Mouse (Mus musculus) G1E (cell line): ENCODE results near the gene Atxn7l1. TPM values are rescaled to one million over a fixed set of nuclear protein-coding genes. Genes with fewer than 3 reads are reported as not detected.

Experiments used
- ATAC-seq: 2 replicates; pipeline ENCODE4 v1.8.0; 2016; ENCODE audit warnings: mild to moderate bottlenecking; ENCODE audit not compliant: insufficient number of reproducible peaks, poor library complexity, low FRiP score, severe bottlenecking; ENCODE audit errors: extremely low read depth
- DNase-seq: peaks from one replicate; pipeline ENCODE4 v3.0.0; 2012; ENCODE audit warnings: low spot score
- H3K27me3 ChIP-seq: 2 replicates; pipeline ENCODE4 v1.6.1; 2012; ENCODE audit warnings: mild to moderate bottlenecking, low read length, inconsistent platforms; ENCODE audit not compliant: insufficient read depth
- H3K36me3 ChIP-seq: replicated peaks from 2 replicates; pipeline ENCODE3; 2012; ENCODE audit warnings: mild to moderate bottlenecking, inconsistent platforms
- H3K4me1 ChIP-seq: 2 replicates; pipeline ENCODE4 v1.6.1; 2012; ENCODE audit warnings: low read depth, low read length, inconsistent platforms, mixed read lengths; ENCODE audit not compliant: insufficient read depth
- H3K4me3 ChIP-seq: 2 replicates; pipeline ENCODE4 v1.5.1; 2012; ENCODE audit warnings: low read depth, mild to moderate bottlenecking, inconsistent platforms, low read length, moderate library complexity, mixed read lengths
- H3K9me3 ChIP-seq: replicated peaks from 2 replicates; pipeline ENCODE4 v1.6.1; 2012; ENCODE audit warnings: inconsistent platforms
- CTCF ChIP-seq: IDR thresholded peaks from 2 replicates; pipeline ENCODE4 v1.5.1; 2012; ENCODE audit warnings: low read depth, low read length, inconsistent platforms, mixed read lengths
- GATA1 ChIP-seq: IDR thresholded peaks from 2 replicates; pipeline ENCODE4 v1.6.1; 2012; ENCODE audit warnings: borderline replicate concordance, low read length, inconsistent platforms, mixed read lengths
- GATA2 ChIP-seq: IDR thresholded peaks from 2 replicates; pipeline ENCODE4 v1.6.1; 2012; ENCODE audit warnings: low read depth, low read length, inconsistent platforms, borderline replicate concordance
- POLR2AphosphoS5 ChIP-seq: IDR thresholded peaks from 2 replicates; pipeline ENCODE4 v1.6.1; 2012; ENCODE audit warnings: low read depth, low read length, inconsistent platforms; ENCODE audit not compliant: insufficient replicate concordance
- TAL1 ChIP-seq: conservative IDR thresholded peaks from 2 replicates; pipeline ENCODE4 v1.6.1; 2012; ENCODE audit warnings: low read depth, low read length, inconsistent platforms, mixed read lengths
- polyA plus RNA-seq: library from polyadenylated mRNA; stranded (reverse); fragments of >175 nt; gene quantifications from 2 replicates; pipeline ENCODE4 v1.2.3, GENCODE M21; 2012
- total RNA-seq, 2 experiments: library from RNA; stranded (forward) in 1 of 2; stranded (reverse) in 1 of 2; fragments of 200-1000 nt in 1 of 2; fragments of >200 nt in 1 of 2; fragmentation: Nextera tagmentation in 1 of 2; gene quantifications; 2 replicates each; pipeline ENCODE4 v1.2.3; 2014 to 2017

Atxn7l1 gene
- total and polyA plus RNA-seq, 3 experiments: 51.0 to 282 (median 56.6) TPM

DNA sequence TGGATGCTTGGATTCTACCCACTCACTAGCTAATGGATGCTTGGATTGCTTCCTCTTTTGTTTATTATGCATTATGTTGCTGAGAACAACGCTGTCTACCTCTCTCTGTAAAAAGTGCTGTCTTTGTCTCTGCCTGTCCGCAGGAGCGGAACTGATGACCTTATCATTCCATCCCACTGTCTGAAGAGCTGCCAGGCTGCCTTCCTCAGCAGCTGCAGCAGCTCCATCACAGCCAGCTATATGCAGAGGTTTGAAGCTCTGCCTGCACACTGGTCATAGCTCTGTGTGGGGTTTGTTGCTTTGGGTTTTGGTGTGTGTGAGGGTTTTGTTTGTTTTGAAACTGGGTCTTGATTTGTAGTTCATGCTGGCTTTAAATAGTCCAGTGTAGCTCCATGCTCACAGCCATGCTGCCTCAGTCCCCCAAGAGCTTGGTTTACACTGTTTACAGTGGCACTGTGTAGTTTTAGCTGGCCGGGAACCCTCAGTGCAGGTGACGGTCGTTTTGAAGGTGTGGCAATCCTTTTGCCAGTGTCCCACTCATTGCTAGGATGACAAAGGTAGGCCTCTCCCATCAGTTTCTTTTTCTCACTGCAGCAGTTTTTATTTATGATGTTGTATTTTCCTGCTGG lies 258.0 kb downstream of the Atxn7l1 start:
- H3K4me1 ChIP-seq: no peaks in the 10 kb centered on the region
- H3K27me3 ChIP-seq: peaks cover 10% of the 10 kb centered on the region
- ATAC-seq (no peak), DNase-seq (no peak)
- H3K4me3 ChIP-seq: no peak overlapping the region
- no peaks in the 10 kb centered on the region for H3K9me3 ChIP-seq
- TF ChIP-seq CTCF (no peak), GATA1 (no peak), GATA2 (no peak), POLR2AphosphoS5 (no peak)
- H3K36me3 ChIP-seq: no peaks in the 10 kb centered on the region

DNA sequence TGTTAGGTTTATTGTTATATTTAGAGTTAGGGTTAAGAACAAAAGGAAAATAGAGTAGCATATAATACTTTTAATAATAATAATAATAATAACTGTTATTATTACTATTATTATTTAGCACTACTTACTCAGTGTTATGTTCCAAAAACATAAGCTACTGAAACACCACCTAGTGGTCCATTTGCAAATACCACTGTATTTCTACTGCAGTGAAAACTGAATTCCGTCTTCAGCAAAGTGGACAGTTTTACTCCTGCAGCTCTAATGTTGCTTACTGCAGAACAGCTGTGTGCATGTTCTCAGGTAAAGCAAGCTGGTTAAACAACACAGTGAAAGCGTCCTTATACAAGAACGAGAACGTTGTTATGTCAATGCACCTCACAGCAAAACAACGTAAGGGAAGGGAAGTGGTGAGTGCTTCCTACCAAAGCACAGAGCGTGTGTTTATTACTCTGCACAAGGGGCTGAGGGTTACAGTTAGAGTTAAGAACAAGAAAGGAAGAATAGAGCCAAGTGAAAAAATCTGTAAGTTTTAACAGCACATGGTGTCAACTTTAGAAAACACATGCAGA lies 264.2 kb downstream of the Atxn7l1 start:
- no peak for ATAC-seq

More for the DNA sequence above, 264.2 kb downstream of the Atxn7l1 start:
- no peak for DNase-seq
- H3K4me3 ChIP-seq: no peak overlapping the region
- no peaks in the 10 kb centered on the region for H3K27me3 ChIP-seq
- no peaks in the 10 kb centered on the region for H3K36me3 ChIP-seq
- no peaks in the 10 kb centered on the region for H3K9me3 ChIP-seq
- TF ChIP-seq TAL1: no peak
- TF ChIP-seq GATA1: no peak
- no peak for TF ChIP-seq GATA2
- TF ChIP-seq POLR2AphosphoS5: no peak
- TF ChIP-seq CTCF: no peak
- H3K4me1 ChIP-seq: no peaks in the 10 kb centered on the region

Other genes with a start within 250 kb of the Atxn7l1 start
- gene Sypl, start 193.8 kb upstream of the Atxn7l1 start, total RNA-seq (2014; fragmentation: Nextera tagmentation): 63.6 and 71.5 TPM in 2 replicates
- gene Sypl, start 193.8 kb upstream of the Atxn7l1 start, total RNA-seq (2017): 56.3 and 57.9 TPM in 2 replicates
- 4.2 and 5.5 TPM in 2 replicates for gene Sypl, start 193.8 kb upstream of the Atxn7l1 start, polyA plus RNA-seq
- gene Cdhr3, start 54.8 kb upstream of the Atxn7l1 start, total RNA-seq (2014; fragmentation: Nextera tagmentation): not detected in 2 replicates
- gene Cdhr3, start 54.8 kb upstream of the Atxn7l1 start, total RNA-seq (2017): 0.22 and 0.23 TPM in 2 replicates
- gene Cdhr3, start 54.8 kb upstream of the Atxn7l1 start, polyA plus RNA-seq: not detected in 2 replicates
- not detected in 2 replicates for gene Efcab10, start 247.2 kb downstream of the Atxn7l1 start, total RNA-seq (2014; fragmentation: Nextera tagmentation)
- not detected in 2 replicates for gene Efcab10, start 247.2 kb downstream of the Atxn7l1 start, total RNA-seq (2017)
- gene Efcab10, start 247.2 kb downstream of the Atxn7l1 start, polyA plus RNA-seq: not detected in 2 replicates